Mouse (Mus musculus): Measurements from ENCODE around the gene Gm5136. TPM values are rescaled to one million over a fixed set of nuclear protein-coding genes. Genes with fewer than 3 reads are reported as not detected.

Gm5136 gene
- polyA plus RNA-seq (2012; fragmentation: generic; extraction: Trizol) = not detected

DNA sequence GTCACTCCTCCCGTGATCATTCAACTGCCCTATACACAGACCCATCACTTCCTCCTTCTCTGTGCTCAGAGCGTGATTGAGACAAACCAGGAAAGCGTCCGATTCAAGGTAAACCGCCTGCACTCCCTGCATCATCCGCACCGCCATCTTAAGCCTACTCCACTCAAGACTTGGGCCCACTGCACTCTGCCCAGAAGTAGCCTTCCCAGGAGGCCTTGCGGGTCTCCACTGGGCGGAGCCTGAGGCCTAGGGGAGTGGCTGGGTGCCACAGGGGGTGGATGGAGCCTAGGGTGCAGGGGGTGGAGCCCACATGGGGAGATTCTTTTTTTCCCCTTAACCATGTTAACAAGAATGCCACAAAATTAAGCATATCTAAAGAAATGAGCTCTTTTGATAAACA is at the start of gene Gm5136:
Gene Gm5136, minus strand, starts transcription at position 215 of the 400 bp plus-strand sequence.

